8 mouse cellular contexts compared by ENCODE assay signal in genomic region chr10:13982271-13982670, GRCm38 (mm10). TPM values are rescaled to one million over a fixed set of nuclear protein-coding genes. Genes with fewer than 3 reads are reported as not detected.
A peak's percentile ranks its signal among the peaks of the same experiment; 100 is the strongest.
DNase-seq lines count a peak whose midpoint lies in the region; ATAC-seq and TF ChIP-seq lines count a peak whose summit lies in the region.

No protein-coding gene starts in this region.

- H3K27me3 ChIP-seq in lung, embryonic 14.5 days (ENCODE audit: insufficient read depth, low read length), result no peaks in the 10 kb centered on the region
- H3K27me3 ChIP-seq in embryonic facial prominence, embryonic 13.5 days, result no peaks in the 10 kb centered on the region
- no peaks in the 10 kb centered on the region for H3K27me3 ChIP-seq in intestine, embryonic 16.5 days (replicated peaks; ENCODE audit: control insufficient read depth, insufficient read depth, low read length)
- no peaks in the 10 kb centered on the region for H3K27me3 ChIP-seq in neural tube, embryonic 13.5 days

- no peak; the same call in 1 of the 2 replicates for ATAC-seq in lung, embryonic 14.5 days (ENCODE audit: insufficient read depth)
- ATAC-seq in embryonic facial prominence, embryonic 13.5 days (ENCODE audit: insufficient number of reproducible peaks, insufficient read depth, low FRiP score, low TSS enrichment, low read depth), result no peak
- no peak for ATAC-seq in intestine, embryonic 16.5 days
- ATAC-seq in neural tube, embryonic 13.5 days (ENCODE audit: low read depth), result peak; percentile 20; the same call in 1 of the 2 replicates

- H3K36me3 ChIP-seq in lung, embryonic 14.5 days (ENCODE audit: insufficient read depth), result no peaks in the 10 kb centered on the region
- no peaks in the 10 kb centered on the region for H3K36me3 ChIP-seq in embryonic facial prominence, embryonic 13.5 days
- H3K36me3 ChIP-seq in intestine, embryonic 16.5 days (ENCODE audit: control insufficient read depth, insufficient read depth, low read length), result no peaks in the 10 kb centered on the region
- H3K36me3 ChIP-seq in neural tube, embryonic 13.5 days, result no peaks in the 10 kb centered on the region

- no peak for DNase-seq in lung, embryonic 14.5 days
- no peak for DNase-seq in lung, postnatal 10 days
- DNase-seq in adrenal gland, adult (ENCODE audit: inconsistent age in 2 of 2, low spot score in 1 of 2), result no peak
- DNase-seq in ovary, postnatal 14 days (ENCODE audit: low spot score), result no peak
- no peak for DNase-seq in left cerebral cortex, postnatal 14 days (ENCODE audit: low spot score in 2 of 2)

- WGBS in lung, embryonic 14.5 days, result 60% methylated on average over 6 of the region's 6 CpGs
- 69% methylated on average over 6 of the region's 6 CpGs for WGBS in embryonic facial prominence, embryonic 13.5 days
- 65% methylated on average over 6 of the region's 6 CpGs for WGBS in intestine, embryonic 16.5 days
- 74% methylated on average over 6 of the region's 6 CpGs for WGBS in neural tube, embryonic 13.5 days

- no peak overlapping the region for H3K9ac ChIP-seq in lung, embryonic 14.5 days
- no peak overlapping the region for H3K9ac ChIP-seq in embryonic facial prominence, embryonic 13.5 days
- H3K9ac ChIP-seq in intestine, embryonic 16.5 days (ENCODE audit: low read depth, low read length), result peak overlapping the region; percentile 85; the same call in 1 of the 2 replicates
- no peak overlapping the region for H3K9ac ChIP-seq in neural tube, embryonic 13.5 days

- H3K9me3 ChIP-seq in lung, embryonic 14.5 days (ENCODE audit: low read depth, low read length), result no peaks in the 10 kb centered on the region
- no peaks in the 10 kb centered on the region for H3K9me3 ChIP-seq in embryonic facial prominence, embryonic 13.5 days
- no peaks in the 10 kb centered on the region for H3K9me3 ChIP-seq in intestine, embryonic 16.5 days (ENCODE audit: control insufficient read depth, low read length)
- H3K9me3 ChIP-seq in neural tube, embryonic 13.5 days, result no peaks in the 10 kb centered on the region

- 0 out of 2 replicates have a peak overlapping the region, but pooled peaks have one; percentile 8 for H3K27ac ChIP-seq in lung, embryonic 14.5 days (ENCODE audit: low read depth)
- H3K27ac ChIP-seq in embryonic facial prominence, embryonic 13.5 days, result no peak overlapping the region
- H3K27ac ChIP-seq in intestine, embryonic 16.5 days (ENCODE audit: low read length), result no peak overlapping the region
- H3K27ac ChIP-seq in neural tube, embryonic 13.5 days (replicated peaks), result no peak overlapping the region

- peak overlapping the region; percentile 79 for H3K4me2 ChIP-seq in lung, embryonic 14.5 days
- H3K4me2 ChIP-seq in embryonic facial prominence, embryonic 13.5 days, result peak overlapping the region; percentile 86
- peak overlapping the region; percentile 83 for H3K4me2 ChIP-seq in intestine, embryonic 16.5 days (ENCODE audit: low read depth, low read length)
- peak overlapping the region; percentile 83 for H3K4me2 ChIP-seq in neural tube, embryonic 13.5 days

- H3K4me1 ChIP-seq in lung, embryonic 14.5 days (ENCODE audit: insufficient read depth), result peaks cover 11% of the 10 kb centered on the region
- H3K4me1 ChIP-seq in embryonic facial prominence, embryonic 13.5 days, result peaks cover 8% of the 10 kb centered on the region
- H3K4me1 ChIP-seq in intestine, embryonic 16.5 days (ENCODE audit: control insufficient read depth, insufficient read depth, low read length), result peaks cover 19% of the 10 kb centered on the region
- peaks cover 19% of the 10 kb centered on the region for H3K4me1 ChIP-seq in neural tube, embryonic 13.5 days (replicated peaks)

- no peak for TF ChIP-seq CTCF in lung, embryonic 14.5 days (IDR thresholded peaks at IDR 0.05; ENCODE audit: low read depth)

- intact Hi-C loops in left cerebral cortex, postnatal 14 days (cut with DNase I), result loop anchor here (5.0 kb wide), 1 partner anchor 100 kb away; no protein-coding TSS in a partner anchor

- H3K4me3 ChIP-seq in lung, embryonic 14.5 days (ENCODE audit: low read depth, low read length), result peak overlapping the region; percentile 50
- H3K4me3 ChIP-seq in embryonic facial prominence, embryonic 13.5 days, result peak overlapping the region; percentile 61
- H3K4me3 ChIP-seq in intestine, embryonic 16.5 days (ENCODE audit: low read length), result peak overlapping the region; percentile 68
- peak overlapping the region; percentile 59 for H3K4me3 ChIP-seq in neural tube, embryonic 13.5 days

RNA-seq across cellular contexts. Expression of gene Hivep2, which starts 16.4 kb away (rescaled TPM):
- 5.1 and 5.3 TPM in 2 replicates for polyA plus RNA-seq in lung, embryonic 14.5 days (2014; fragmentation: Nextera tagmentation; extraction: Ambion mirVana)
- 7.3 and 7.7 TPM in 2 replicates for polyA plus RNA-seq in embryonic facial prominence, embryonic 13.5 days (2015; fragmentation: Nextera tagmentation; extraction: Ambion mirVana)
- polyA plus RNA-seq in intestine, embryonic 16.5 days (2015; fragmentation: Nextera tagmentation; extraction: Ambion mirVana), result 3.4 and 3.6 TPM in 2 replicates
- polyA plus RNA-seq in neural tube, embryonic 13.5 days (2015; fragmentation: Nextera tagmentation; extraction: Ambion mirVana), result 8.6 and 9.5 TPM in 2 replicates
- 100 to 1,000 TPM; 287 to 310 TPM for total RNA-seq in left cerebral cortex, postnatal 14 days (2021)
